ENCODE assay signal across 25 mouse cellular contexts in the genomic region with DNA sequence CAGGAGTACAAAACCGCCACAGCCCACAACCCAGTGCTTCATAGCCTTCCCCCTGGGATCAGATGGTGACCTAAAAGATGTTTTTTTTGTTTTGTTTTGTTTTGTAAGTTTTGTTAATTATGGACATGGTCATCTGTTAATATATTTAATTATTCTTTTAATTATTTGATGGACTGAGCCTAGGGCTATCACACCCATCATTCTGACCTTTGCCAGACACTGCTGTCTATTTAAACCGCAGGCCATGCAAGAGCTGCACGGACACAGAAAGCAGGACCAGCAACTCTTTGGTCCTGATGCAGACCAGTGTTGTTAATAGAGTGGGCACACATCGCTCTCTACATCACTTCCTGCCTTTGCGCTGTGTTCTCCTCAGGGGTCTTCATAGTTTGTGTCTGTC.
"Had no signal": no experiment of that assay in that cellular context is flagged by ENCODE, and none has a peak within 500 bp of the region (broad histone marks: within the 10 kb centered on the region; RNA-seq: fewer than 3 reads in every experiment).

No protein-coding gene starts in this region.

- H3K27ac ChIP-seq: heart, adult 2 months; heart, embryonic 13.5 days; heart, embryonic 15.5 days; hindbrain, embryonic 10.5 days; hindbrain, embryonic 12.5 days; hindbrain, embryonic 13.5 days; hindbrain, embryonic 14.5 days; hindbrain, embryonic 15.5 days; hindbrain, postnatal 0 days; intestine, embryonic 15.5 days; kidney, embryonic 15.5 days; kidney, postnatal 0 days; layer of hippocampus, adult 2 months had no signal

- DNase-seq: heart, adult 2 months; heart, postnatal 10 days; heart, postnatal 36 days; heart, postnatal 4 days; kidney, adult 18-20 months; kidney, postnatal 4 days; layer of hippocampus, adult 9-11 months; layer of hippocampus, postnatal 36 days had no signal

- ATAC-seq: hindbrain, embryonic 16.5 days; hindbrain, postnatal 0 days; inflammation-experienced regulatory T-cells, adult 6 months; intestine, embryonic 15.5 days; intestine, embryonic 16.5 days; intestine, postnatal 0 days had no signal

- H3K9ac ChIP-seq: heart, embryonic 12.5 days; heart, embryonic 13.5 days; heart, embryonic 15.5 days; hindbrain, embryonic 12.5 days; hindbrain, embryonic 13.5 days; hindbrain, embryonic 14.5 days; hindbrain, embryonic 15.5 days; intestine, embryonic 15.5 days; kidney, embryonic 15.5 days had no signal

- H3K27me3 ChIP-seq: heart, embryonic 12.5 days; heart, embryonic 13.5 days; heart, embryonic 15.5 days; hindbrain, embryonic 12.5 days; hindbrain, embryonic 13.5 days; hindbrain, embryonic 15.5 days; intestine, embryonic 15.5 days; kidney, embryonic 15.5 days had no signal

- H3K4me2 ChIP-seq: heart, embryonic 12.5 days; heart, embryonic 13.5 days; heart, embryonic 15.5 days; hindbrain, embryonic 12.5 days; hindbrain, embryonic 13.5 days; hindbrain, embryonic 14.5 days; hindbrain, embryonic 15.5 days; intestine, embryonic 15.5 days; kidney, embryonic 15.5 days had no signal

- H3K4me3 ChIP-seq: heart, adult 2 months; heart, embryonic 12.5 days; heart, embryonic 13.5 days; heart, embryonic 15.5 days; hindbrain, embryonic 10.5 days; hindbrain, embryonic 12.5 days; hindbrain, embryonic 13.5 days; hindbrain, embryonic 15.5 days; intestine, embryonic 15.5 days; kidney, embryonic 15.5 days; layer of hippocampus, adult 2 months had no signal

- H3K4me1 ChIP-seq: hindbrain, embryonic 13.5 days; hindbrain, embryonic 15.5 days; intestine, embryonic 15.5 days; kidney, embryonic 15.5 days had no signal

- H3K9me3 ChIP-seq: heart, embryonic 12.5 days; heart, embryonic 13.5 days; heart, embryonic 15.5 days; hindbrain, embryonic 10.5 days; hindbrain, embryonic 12.5 days; hindbrain, embryonic 13.5 days; hindbrain, embryonic 15.5 days; intestine, embryonic 15.5 days; kidney, embryonic 15.5 days had no signal
